Mouse (Mus musculus) heart, postnatal 0 days (tissue): Measurements from ENCODE around the gene Gmds. TPM values are rescaled to one million over a fixed set of nuclear protein-coding genes. Genes with fewer than 3 reads are reported as not detected.

Source experiments
- ATAC-seq: fragments of 200-750 bp; cut with Nextera tagmentation; 2 replicates; pipeline ENCODE4 v1.8.0; 2017; ENCODE audit warnings: low read depth, moderate number of reproducible peaks, moderate library complexity; ENCODE audit not compliant: insufficient read depth
- DNase-seq: peaks from one replicate; pipeline ENCODE4 v3.0.0-alpha.2; 2016; ENCODE audit warnings: low spot score
- H3K27ac ChIP-seq: fragments of 300-500 bp; sonication (generic); 2 replicates; pipeline ENCODE4 v1.5.1; 2014; ENCODE audit warnings: low read depth, mild to moderate bottlenecking
- H3K27me3 ChIP-seq: fragments of 300-500 bp; sonication (generic); 2 replicates; pipeline ENCODE4 v1.6.1; 2014; ENCODE audit warnings: low read length, mixed read lengths; ENCODE audit not compliant: control insufficient read depth, insufficient read depth
- H3K36me3 ChIP-seq: fragments of 300-500 bp; sonication (generic); replicated peaks from 2 replicates; pipeline ENCODE4 v1.6.1; 2014; ENCODE audit warnings: low read length, mixed read lengths; ENCODE audit not compliant: control insufficient read depth, insufficient read depth
- H3K4me1 ChIP-seq: fragments of 300-500 bp; sonication (generic); 2 replicates; pipeline ENCODE4 v1.6.1; 2014; ENCODE audit warnings: antibody characterized with exemption; ENCODE audit not compliant: control insufficient read depth, insufficient read depth
- H3K4me2 ChIP-seq: fragments of 300-500 bp; sonication (generic); 2 replicates; pipeline ENCODE4 v1.6.1; 2014; ENCODE audit warnings: low read depth, mild to moderate bottlenecking, low read length, moderate library complexity
- H3K4me3 ChIP-seq: fragments of 300-500 bp; sonication (generic); 2 replicates; pipeline ENCODE4 v1.5.1; 2014; ENCODE audit warnings: low read depth, low read length
- H3K9ac ChIP-seq: fragments of 300-500 bp; sonication (generic); replicated peaks from 2 replicates; pipeline ENCODE4 v1.6.1; 2014; ENCODE audit warnings: low read depth, low read length, mixed read lengths
- H3K9me3 ChIP-seq: fragments of 300-500 bp; sonication (generic); replicated peaks from 2 replicates; pipeline ENCODE4 v1.6.1; 2016; ENCODE audit warnings: low read length; ENCODE audit not compliant: control insufficient read depth
- CTCF ChIP-seq: IDR thresholded peaks from 2 replicates; pipeline ENCODE4 v1.5.1; 2016; ENCODE audit warnings: antibody characterized with exemption, control low read depth, low read depth
- EP300 ChIP-seq: IDR thresholded peaks from 2 replicates; pipeline ENCODE4 v1.6.1; 2016; ENCODE audit warnings: antibody characterized with exemption, low read depth
- WGBS: fragments of 180-500 bp; shearing (Covaris S2); extraction: QIAGEN DNeasy Blood & Tissue Kit; methylation state at CpG from one replicate; pipeline ENCODE4 v1.1.7; 2014; 5-methylcytosine and 5-hydroxymethylcytosine counted together
- polyA plus RNA-seq: library from polyadenylated mRNA; unstranded; fragments of >200 nt; fragmentation: Nextera tagmentation; extraction: Ambion mirVana; gene quantifications from 2 replicates; pipeline ENCODE4 v1.2.1, GENCODE M21; 2015
- total RNA-seq: library from RNA; depleted of rRNA; stranded (reverse); fragments of >200 nt; gene quantifications from 2 replicates; pipeline ENCODE4 v1.2.3, GENCODE M21; 2014; ENCODE audit warnings: low replicate concordance

Gmds gene
- total and polyA plus RNA-seq, 2 experiments from 2014 or later, result 1.3 to 13.0 TPM

- H3K4me3 ChIP-seq, result no peak overlapping the region
- no peak overlapping the region for H3K4me2 ChIP-seq
- ATAC-seq (no peak), DNase-seq (no peak)
- H3K36me3 ChIP-seq, result no peaks in the 10 kb centered on the region
- 54% methylated on average over 4 of the region's 4 CpGs for WGBS
- no peak overlapping the region for H3K27ac ChIP-seq
- H3K9ac ChIP-seq, result no peak overlapping the region
- H3K4me1 ChIP-seq, result no peaks in the 10 kb centered on the region
- TF ChIP-seq CTCF (no peak), EP300 (no peak)
- no peaks in the 10 kb centered on the region for H3K9me3 ChIP-seq
- no peaks in the 10 kb centered on the region for H3K27me3 ChIP-seq
These were observed 414.0 kb downstream of the Gmds start for GRCm38 (mm10) chr13:31924506-31924905.

- 72% methylated on average over 2 of the region's 2 CpGs for WGBS
- no peak for TF ChIP-seq EP300
- no peak for TF ChIP-seq CTCF
These were observed 418.8 kb downstream of the Gmds start for GRCm38 (mm10) chr13:31919716-31920115.

GRCm38 (mm10) chr13:31917387-31917786 lies 421.2 kb downstream of the Gmds start:
- Histone ChIP-seq H3K9ac (no peak overlapping the region), H3K4me1 (no peaks in the 10 kb centered on the region; the same call in 1 of the 2 replicates), H3K4me2 (no peak overlapping the region), H3K27ac (no peak overlapping the region), H3K36me3 (no peaks in the 10 kb centered on the region), H3K4me3 (no peak overlapping the region), H3K27me3 (no peaks in the 10 kb centered on the region), H3K9me3 (no peaks in the 10 kb centered on the region)
- DNase-seq, result no peak
- no peak for ATAC-seq
- 77% methylated on average over 5 of the region's 5 CpGs for WGBS
- TF ChIP-seq CTCF, result no peak
- TF ChIP-seq EP300, result no peak

More at GRCm38 (mm10) chr13:31919716-31920115, 418.8 kb downstream of the Gmds start:
- Histone ChIP-seq H3K4me1 (no peaks in the 10 kb centered on the region; the same call in 1 of the 2 replicates), H3K27me3 (no peaks in the 10 kb centered on the region), H3K4me3 (no peak overlapping the region), H3K27ac (no peak overlapping the region), H3K9me3 (no peaks in the 10 kb centered on the region), H3K36me3 (no peaks in the 10 kb centered on the region), H3K9ac (no peak overlapping the region), H3K4me2 (no peak overlapping the region)
- DNase-seq, result no peak
- ATAC-seq, result no peak

- no peak overlapping the region for H3K27ac ChIP-seq
- no peak overlapping the region for H3K9ac ChIP-seq
- H3K4me1 ChIP-seq, result no peaks in the 10 kb centered on the region; the same call in 1 of the 2 replicates
- H3K4me2 ChIP-seq, result no peak overlapping the region
- H3K4me3 ChIP-seq, result no peak overlapping the region
- H3K27me3 ChIP-seq, result no peaks in the 10 kb centered on the region
- TF ChIP-seq CTCF (no peak), EP300 (no peak)
- DNase-seq, result peak; percentile 43
- WGBS, result 57% methylated on average over 6 of the region's 6 CpGs
- H3K36me3 ChIP-seq, result no peaks in the 10 kb centered on the region
- H3K9me3 ChIP-seq, result no peaks in the 10 kb centered on the region
- ATAC-seq, result peak; percentile 79
These were observed 422.8 kb downstream of the Gmds start for GRCm38 (mm10) chr13:31915748-31916147.

GRCm38 (mm10) chr13:31914901-31915587 lies 423.5 kb downstream of the Gmds start:
- TF ChIP-seq CTCF (no peak), EP300 (no peak)

GRCm38 (mm10) chr13:31911956-31912355 lies 426.6 kb downstream of the Gmds start:
- no peak for DNase-seq
- Histone ChIP-seq H3K4me1 (no peaks in the 10 kb centered on the region; the same call in 1 of the 2 replicates), H3K9ac (no peak overlapping the region), H3K27ac (no peak overlapping the region), H3K27me3 (no peaks in the 10 kb centered on the region), H3K36me3 (no peaks in the 10 kb centered on the region), H3K4me3 (no peak overlapping the region), H3K9me3 (no peaks in the 10 kb centered on the region), H3K4me2 (no peak overlapping the region)
- no peak for TF ChIP-seq EP300
- 28% methylated on average over 5 of the region's 5 CpGs for WGBS
- ATAC-seq, result no peak

More at GRCm38 (mm10) chr13:31914901-31915587, 423.5 kb downstream of the Gmds start:
- Histone ChIP-seq H3K4me3 (no peak overlapping the region), H3K27ac (no peak overlapping the region), H3K4me2 (no peak overlapping the region), H3K27me3 (no peaks in the 10 kb centered on the region), H3K9me3 (no peaks in the 10 kb centered on the region), H3K4me1 (no peaks in the 10 kb centered on the region; the same call in 1 of the 2 replicates), H3K36me3 (no peaks in the 10 kb centered on the region), H3K9ac (no peak overlapping the region)
- WGBS, result 54% methylated on average over 4 of the region's 4 CpGs
- DNase-seq, result no peak
- no peak for ATAC-seq
